Mouse (Mus musculus): ENCODE results near the gene Srsf2.

Srsf2 gene

GRCm38 (mm10) chr11:116853512-116853928 is 626 bp upstream of the Srsf2 start:
- WGBS, result 0% methylated on average over 36 of the region's 36 CpGs

GRCm38 (mm10) chr11:116852291-116852890 is 503 bp downstream of the Srsf2 start, which contains the start of gene Mfsd11:
TSS of gene Mfsd11 (plus strand) at chr11:116852440.
- under 1% methylated on average over 91 of the region's 91 CpGs for WGBS

DNA sequence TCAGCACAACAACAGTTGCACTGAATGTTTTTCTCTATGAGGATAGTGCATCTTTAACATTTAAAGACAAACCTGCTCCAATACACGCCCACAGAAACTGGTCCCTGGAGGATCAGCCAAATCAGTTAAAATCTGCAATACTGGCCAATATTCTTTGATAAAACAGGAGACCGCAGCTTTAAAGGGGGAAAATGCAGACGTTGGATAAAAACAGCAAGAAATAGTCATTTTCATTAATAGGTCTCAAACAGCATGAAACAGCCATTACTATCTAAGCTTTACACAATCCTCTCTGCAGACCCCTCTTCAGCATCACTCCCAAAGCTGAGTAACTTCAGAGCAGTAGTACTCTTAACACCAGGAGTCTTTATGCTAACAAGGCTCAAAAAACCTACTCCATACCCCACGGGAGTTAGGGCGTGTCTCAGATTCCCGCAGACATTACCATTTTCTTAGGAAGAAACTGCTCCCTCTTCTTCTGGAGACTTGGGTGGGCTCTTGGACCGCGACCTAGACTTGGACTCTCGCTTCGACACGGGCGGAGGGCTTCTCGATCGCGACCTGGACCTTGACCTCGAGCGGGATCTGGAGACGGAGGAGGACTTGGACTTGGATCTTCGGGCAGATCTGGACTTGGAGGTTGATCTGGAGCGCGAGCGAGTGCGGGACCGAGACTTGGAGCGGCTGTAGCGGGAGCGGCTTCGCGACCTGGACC is 1.2 kb downstream of the Srsf2 start:
- under 1% methylated on average over 29 of the region's 29 CpGs for WGBS

GRCm38 (mm10) chr11:116850833-116851477 is 1.9 kb downstream of the Srsf2 start:
- WGBS, result 18% methylated on average over 6 of the region's 6 CpGs

- 28% methylated on average over 4 of the region's 4 CpGs for WGBS
These were observed 2.8 kb downstream of the Srsf2 start for GRCm38 (mm10) chr11:116850085-116850484.

DNA sequence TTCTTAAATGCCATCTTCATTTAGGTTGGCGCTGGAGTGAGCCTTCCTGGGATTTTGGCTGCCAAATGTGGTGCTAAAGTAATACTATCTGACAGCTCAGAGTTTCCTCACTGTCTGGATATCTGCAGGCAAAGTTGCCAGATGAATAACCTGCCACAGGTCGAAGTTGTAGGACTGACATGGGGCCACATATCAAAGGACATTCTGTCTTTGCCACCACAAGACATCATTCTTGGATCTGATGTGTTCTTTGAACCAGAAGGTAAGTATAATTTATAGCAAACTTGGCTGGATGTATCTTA is 4.1 kb downstream of the Srsf2 start:
- WGBS, result 56% methylated on average over 2 of the region's 2 CpGs

DNA sequence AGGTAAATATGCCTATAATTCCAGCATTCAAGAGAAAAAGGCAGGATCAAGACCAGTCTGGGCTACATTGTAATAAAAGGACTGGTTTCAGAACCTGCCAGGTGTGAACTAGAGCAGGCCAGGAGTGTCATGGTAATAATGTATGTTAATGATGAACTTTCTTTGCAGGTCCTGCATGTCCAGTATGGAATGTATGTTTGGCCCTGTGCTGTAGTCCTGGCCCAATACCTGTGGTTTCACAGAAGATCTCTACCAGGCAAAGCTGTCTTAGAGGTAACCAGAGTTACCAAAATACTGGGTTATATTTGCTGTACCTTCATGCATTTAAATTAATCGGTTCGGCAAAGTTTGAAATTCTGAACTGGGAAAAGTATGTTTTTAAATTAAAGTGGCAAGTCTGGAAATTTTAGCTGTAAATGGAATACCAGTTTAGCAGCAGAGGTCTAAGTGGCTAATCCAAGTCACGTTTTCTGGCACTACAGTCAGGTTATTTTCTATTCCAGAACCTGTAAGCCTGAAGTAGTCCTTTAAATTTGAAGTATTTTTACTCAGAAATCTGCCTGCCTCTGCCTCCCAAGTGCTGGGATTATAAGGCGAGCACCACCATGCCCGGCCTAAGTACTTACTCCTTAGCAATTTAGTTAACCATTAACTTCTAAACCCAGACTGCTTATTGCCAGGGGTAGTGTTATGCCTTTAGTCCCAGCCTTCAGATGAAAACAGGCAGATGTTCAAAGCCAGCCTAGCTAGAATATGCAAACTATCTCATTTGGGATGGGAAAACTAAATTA is 4.6 kb downstream of the Srsf2 start:
- WGBS, result 56% methylated on average over 5 of the region's 5 CpGs

GRCm38 (mm10) chr11:116847187-116848085 is 5.5 kb downstream of the Srsf2 start:
- WGBS, result 86% methylated on average over 3 of the region's 3 CpGs

GRCm38 (mm10) chr11:116846593-116847181 is 6.2 kb downstream of the Srsf2 start:
- WGBS, result 72% methylated on average over 4 of the region's 4 CpGs

- WGBS, result under 1% methylated on average over 72 of the region's 72 CpGs
These were observed 9.3 kb downstream of the Srsf2 start, which contains the start of the genes Mettl23 and Jmjd6 for GRCm38 (mm10) chr11:116843261-116844233. TSS of gene Mettl23 (plus strand) at chr11:116843278. TSS of gene Jmjd6 (minus strand) at chr11:116843449.

GRCm38 (mm10) chr11:116842531-116843260 is 10.2 kb downstream of the Srsf2 start:
- under 1% methylated on average over 67 of the region's 73 CpGs for WGBS

DNA sequence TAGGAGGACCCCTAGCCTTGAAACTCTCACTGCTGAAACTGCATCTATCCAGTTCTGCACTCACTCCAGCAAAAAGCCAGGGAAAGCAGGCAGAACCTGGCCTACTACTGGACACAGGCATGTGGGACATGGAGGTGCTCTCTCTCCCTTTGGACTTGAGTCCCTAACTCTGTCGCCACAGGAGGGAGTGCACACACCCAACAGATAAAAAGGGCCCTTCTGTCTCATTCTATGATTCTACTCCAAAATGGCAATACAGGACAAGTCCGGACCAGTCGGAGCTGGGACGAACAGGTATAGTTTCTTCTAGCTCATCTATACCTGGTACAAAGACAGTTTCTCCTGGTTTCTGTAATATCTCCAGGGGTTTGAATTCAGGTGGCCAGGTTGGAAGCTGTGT is 12.1 kb downstream of the Srsf2 start:
- WGBS, result 82% methylated on average over 4 of the region's 4 CpGs

- WGBS, result 66% methylated on average over 7 of the region's 7 CpGs
These were observed 13.3 kb downstream of the Srsf2 start for GRCm38 (mm10) chr11:116839601-116840000.

- WGBS, result 91% methylated on average over 14 of the region's 14 CpGs
These were observed 14.0 kb downstream of the Srsf2 start for GRCm38 (mm10) chr11:116838936-116839335.

- 91% methylated on average over 10 of the region's 10 CpGs for WGBS
These were observed 15.5 kb downstream of the Srsf2 start for GRCm38 (mm10) chr11:116837441-116837840.

DNA sequence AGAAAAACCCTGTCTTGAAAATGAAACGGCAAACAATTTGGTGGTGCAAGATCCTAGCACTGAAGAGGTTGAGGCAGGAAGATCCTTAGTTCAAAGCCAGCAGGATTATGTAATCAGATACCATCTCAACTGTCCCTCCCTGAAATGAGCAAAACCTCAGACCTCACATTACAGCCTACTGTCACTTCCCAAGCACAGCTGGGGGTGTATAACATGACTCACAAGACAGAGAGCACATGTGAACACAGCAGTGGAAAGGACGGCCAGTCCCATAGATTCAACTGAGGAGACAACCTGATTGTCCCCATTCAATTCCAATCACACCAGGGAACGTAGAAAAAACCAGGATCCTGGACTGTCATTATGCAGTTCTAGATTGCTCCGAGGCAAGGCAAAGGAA is 16.6 kb downstream of the Srsf2 start:
- 77% methylated on average over 4 of the region's 4 CpGs for WGBS

DNA sequence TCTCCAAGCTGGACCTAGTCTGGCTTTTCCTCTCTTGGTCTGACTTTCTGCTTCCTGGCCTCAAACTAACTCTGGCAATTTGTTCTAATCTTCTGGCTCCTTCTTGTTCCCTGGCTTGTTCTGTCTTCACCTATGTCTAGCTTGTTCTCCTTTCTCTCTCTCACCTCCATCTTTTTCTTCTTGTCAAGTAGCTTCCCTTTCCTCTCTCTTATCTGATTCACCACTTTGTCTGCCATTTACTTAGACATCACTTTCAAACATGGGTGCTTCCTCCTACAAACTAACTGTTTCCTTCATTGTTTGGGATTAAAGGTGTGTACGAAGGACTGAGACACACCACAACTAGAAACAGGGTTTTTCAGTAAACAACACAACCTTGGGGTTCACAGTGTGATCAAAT is 17.9 kb downstream of the Srsf2 start:
- 98% methylated on average over 1 of the region's 1 CpGs for WGBS

DNA sequence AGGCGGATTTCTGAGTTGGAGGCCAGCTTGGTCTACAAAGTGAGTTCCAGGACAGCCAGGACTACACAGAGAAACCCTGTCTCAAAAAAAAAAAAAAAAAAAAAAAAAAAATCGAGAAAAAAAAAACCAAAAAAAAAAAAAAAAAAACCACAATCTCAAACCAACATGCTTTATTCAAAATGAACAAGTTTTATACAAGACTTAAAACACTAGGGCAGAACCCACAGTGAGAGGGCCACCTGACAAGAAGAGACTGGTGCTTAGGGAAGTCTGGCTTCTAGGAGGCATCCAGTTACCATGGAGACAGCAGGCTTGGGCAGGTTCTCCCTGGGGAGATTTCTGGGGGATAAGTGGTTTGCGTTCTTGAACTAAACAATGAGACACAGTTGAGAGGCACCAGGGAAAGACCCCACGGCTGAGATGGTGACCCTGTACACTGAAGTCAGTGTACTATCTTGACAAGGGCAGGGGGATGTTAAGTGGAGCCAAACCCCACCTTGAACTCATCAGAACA is 20.7 kb downstream of the Srsf2 start:
- WGBS, result 44% methylated on average over 4 of the region's 4 CpGs

Measured in cerebral cortex, adult 2 months (tissue).